Mouse (Mus musculus) liver, embryonic 16.5 days (tissue): ENCODE measurements around the gene Dnah14. TPM values are rescaled to one million over a fixed set of nuclear protein-coding genes. Genes with fewer than 3 reads are reported as not detected.

Source experiments
- ATAC-seq: fragments of 200-750 bp; cut with Nextera tagmentation; 2 replicates; pipeline ENCODE4 v1.8.0; 2017; ENCODE audit warnings: low read depth, mild to moderate bottlenecking, moderate number of reproducible peaks, moderate library complexity
- H3K27ac ChIP-seq: fragments of 300-500 bp; sonication (generic); 2 replicates; pipeline ENCODE4 v1.5.1; 2014; ENCODE audit warnings: mild to moderate bottlenecking, low read length
- H3K27me3 ChIP-seq: fragments of 300-500 bp; sonication (generic); 2 replicates; pipeline ENCODE4 v1.6.1; 2014; ENCODE audit warnings: low read depth, low read length, mixed read lengths; ENCODE audit not compliant: control insufficient read depth, insufficient read depth
- H3K36me3 ChIP-seq: fragments of 300-500 bp; sonication (generic); 2 replicates; pipeline ENCODE4 v1.6.1; 2014; ENCODE audit warnings: mild to moderate bottlenecking; ENCODE audit not compliant: control insufficient read depth, insufficient read depth
- H3K4me1 ChIP-seq: fragments of 300-500 bp; sonication (generic); 2 replicates; pipeline ENCODE4 v1.6.1; 2014; ENCODE audit warnings: low read depth, low read length, mixed read lengths; ENCODE audit not compliant: control insufficient read depth
- H3K4me2 ChIP-seq: fragments of 300-500 bp; sonication (generic); 2 replicates; pipeline ENCODE4 v1.6.1; 2014; ENCODE audit warnings: low read depth, low read length, mixed read lengths
- H3K4me3 ChIP-seq: fragments of 300-500 bp; sonication (generic); 2 replicates; pipeline ENCODE4 v1.5.1; 2014; ENCODE audit warnings: low read depth, mild to moderate bottlenecking, low read length
- H3K9ac ChIP-seq: fragments of 300-500 bp; sonication (generic); 2 replicates; pipeline ENCODE4 v1.6.1; 2014; ENCODE audit warnings: low read depth, low read length
- H3K9me3 ChIP-seq: fragments of 300-500 bp; sonication (generic); replicated peaks from 2 replicates; pipeline ENCODE4 v1.6.1; 2016; ENCODE audit warnings: low read length; ENCODE audit not compliant: control insufficient read depth
- WGBS: fragments of 180-500 bp; shearing (Covaris S2); extraction: QIAGEN DNeasy Blood & Tissue Kit; methylation state at CpG from one replicate; pipeline ENCODE4 v1.1.7; 2014; ENCODE audit not compliant: insufficient replicate concordance; 5-methylcytosine and 5-hydroxymethylcytosine counted together
- polyA plus RNA-seq: library from polyadenylated mRNA; unstranded; fragments of >200 nt; fragmentation: Nextera tagmentation; extraction: Ambion mirVana; gene quantifications from 2 replicates; pipeline ENCODE4 v1.2.1, GENCODE M21; 2015

The Dnah14 gene
- polyA plus RNA-seq, 1 experiment from 2014 or later, result 2.3 TPM

DNA sequence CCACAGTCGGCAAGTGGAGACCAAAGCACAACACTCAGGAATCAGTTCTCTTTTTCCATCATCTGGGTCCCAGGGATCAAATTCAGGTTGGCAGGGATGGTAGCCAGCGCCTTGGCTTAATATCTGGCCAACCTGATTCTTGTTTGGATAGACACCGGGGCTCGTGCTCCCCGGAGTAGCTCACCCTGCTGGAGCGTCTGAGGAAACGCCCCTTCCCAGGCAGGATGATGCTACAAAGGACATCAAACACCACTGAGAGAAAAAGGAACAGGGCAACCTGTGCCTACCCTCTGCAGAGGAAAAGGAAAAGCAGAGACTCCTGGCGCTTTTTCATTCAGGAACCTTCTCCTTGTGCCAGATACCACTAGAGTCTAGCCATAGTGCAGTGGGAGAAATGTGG lies 287.1 kb downstream of the Dnah14 start:
- ATAC-seq, result no peak
- Histone ChIP-seq H3K4me3 (no peak overlapping the region), H3K4me1 (peaks cover 17% of the 10 kb centered on the region), H3K9me3 (no peaks in the 10 kb centered on the region), H3K9ac (no peak overlapping the region), H3K4me2 (no peak overlapping the region), H3K36me3 (no peaks in the 10 kb centered on the region), H3K27me3 (no peaks in the 10 kb centered on the region), H3K27ac (no peak overlapping the region)
- 35% methylated on average over 8 of the region's 8 CpGs for WGBS

Other genes with a start within 250 kb of the Dnah14 start
- not detected in 2 replicates for gene Cnih3, start 223.9 kb upstream of the Dnah14 start, polyA plus RNA-seq
- gene Ccdc121, start 65.1 kb upstream of the Dnah14 start, polyA plus RNA-seq, result not detected in 2 replicates